ENCODE assay signal across 19 mouse cellular contexts in the genomic region with DNA sequence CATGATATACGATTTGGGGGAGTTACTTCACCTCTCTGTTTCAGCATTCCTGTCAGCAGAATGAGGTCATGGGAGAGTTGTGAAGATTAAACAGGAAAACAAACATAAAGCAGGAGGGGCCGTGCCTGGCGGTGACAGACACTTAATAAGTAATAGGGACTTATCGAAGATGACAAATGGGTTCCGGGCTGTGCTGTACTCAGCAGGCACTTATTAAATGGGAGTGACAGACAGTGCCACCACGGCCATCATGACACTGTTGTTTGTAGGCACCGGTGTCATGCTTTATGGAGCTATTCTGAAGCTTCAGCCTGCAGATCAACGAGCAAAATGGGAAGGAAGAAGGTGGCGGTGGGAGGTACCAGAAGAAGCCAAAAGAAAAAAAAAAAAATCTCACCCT.
"Had no signal": no experiment of that assay in that cellular context is flagged by ENCODE, and none has a peak within 500 bp of the region (broad histone marks: within the 10 kb centered on the region; RNA-seq: fewer than 3 reads in every experiment).

No protein-coding gene starts in this region.

- ATAC-seq: liver, postnatal 0 days; lung, postnatal 0 days; midbrain, embryonic 13.5 days; midbrain, embryonic 15.5 days had no signal

- H3K36me3 ChIP-seq: liver, embryonic 15.5 days; lung, embryonic 15.5 days; midbrain, embryonic 13.5 days; midbrain, embryonic 15.5 days; neural tube, embryonic 12.5 days had no signal

- DNase-seq: liver, postnatal 0 days; lung, adult 2 months; lung, postnatal 14 days; lung, postnatal 36 days; right cerebral cortex, postnatal 25 days; right cerebral cortex, postnatal 4 days; spleen, adult 18-20 months; thymus, adult 18-20 months; thymus, postnatal 14 days; thymus, postnatal 36 days had no signal

- H3K9me3 ChIP-seq: liver, embryonic 15.5 days; lung, embryonic 15.5 days; megakaryocyte, embryonic 14.5 days; midbrain, embryonic 13.5 days; midbrain, embryonic 15.5 days; neural tube, embryonic 12.5 days had no signal

- H3K9ac ChIP-seq: liver, embryonic 15.5 days; liver, postnatal 0 days; lung, embryonic 15.5 days; midbrain, embryonic 13.5 days; midbrain, embryonic 15.5 days; neural tube, embryonic 12.5 days had no signal

- H3K27me3 ChIP-seq: liver, embryonic 15.5 days; lung, embryonic 15.5 days; megakaryocyte, embryonic 14.5 days; midbrain, embryonic 13.5 days; midbrain, embryonic 15.5 days; neural tube, embryonic 12.5 days had no signal

- H3K4me3 ChIP-seq: liver, embryonic 15.5 days; lung, embryonic 15.5 days; megakaryocyte, embryonic 14.5 days; midbrain, embryonic 13.5 days; midbrain, embryonic 15.5 days; neural tube, embryonic 12.5 days had no signal

- H3K4me2 ChIP-seq: liver, embryonic 15.5 days; lung, embryonic 15.5 days; midbrain, embryonic 11.5 days; midbrain, embryonic 13.5 days; midbrain, embryonic 15.5 days; neural tube, embryonic 12.5 days had no signal

- H3K27ac ChIP-seq: liver, embryonic 15.5 days; lung, embryonic 15.5 days; macrophage; midbrain, embryonic 13.5 days; midbrain, embryonic 15.5 days; neural tube, embryonic 12.5 days had no signal

- H3K4me1 ChIP-seq: liver, embryonic 15.5 days; lung, embryonic 15.5 days; megakaryocyte, embryonic 14.5 days; midbrain, embryonic 13.5 days; midbrain, embryonic 15.5 days; neural tube, embryonic 12.5 days had no signal
